Mouse (Mus musculus) brain, adult 2 months (tissue): ENCODE measurements around the gene Dhx58.
"Not testable (repeated sequence)": the region's sequence is repeated elsewhere in the genome, so short reads cannot be mapped to it uniquely, and the experiment has no call there.

Source experiments
- DNase-seq: peaks from one replicate; pipeline ENCODE4 v3.0.0; 2011; ENCODE audit warnings: low read depth, low spot score

Dhx58 gene

GRCm38 (mm10) chr11:100702081-100702851 is 1.8 kb downstream of the Dhx58 start:
- DNase-seq = peak; percentile 92

GRCm38 (mm10) chr11:100701301-100701700 is 2.8 kb downstream of the Dhx58 start:
- DNase-seq = no peak

GRCm38 (mm10) chr11:100700710-100701109 is 3.4 kb downstream of the Dhx58 start:
- no peak for DNase-seq

DNA sequence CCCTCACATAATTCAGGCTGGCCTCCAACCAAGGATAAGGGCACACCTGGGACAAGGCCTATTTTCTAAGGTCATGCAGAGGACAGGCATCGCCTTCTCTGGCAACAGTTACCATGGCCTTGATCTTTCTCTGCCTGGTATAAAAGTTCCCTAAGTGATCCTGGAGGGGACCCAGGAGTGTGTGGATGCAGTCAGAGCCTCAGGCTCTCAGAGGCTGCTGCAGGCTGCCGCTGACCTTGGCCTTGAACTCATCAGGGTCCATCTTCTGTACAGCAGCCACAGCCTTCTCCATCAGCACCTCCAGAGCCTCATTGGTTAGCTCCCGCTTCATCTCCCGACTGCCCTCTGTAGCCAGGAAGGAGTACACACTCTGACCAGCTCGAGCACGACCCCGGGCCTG is 6.2 kb downstream of the Dhx58 start:
- DNase-seq = no peak

- DNase-seq = peak; percentile 66
These were observed 9.1 kb downstream of the Dhx58 start for GRCm38 (mm10) chr11:100694926-100695325.

DNA sequence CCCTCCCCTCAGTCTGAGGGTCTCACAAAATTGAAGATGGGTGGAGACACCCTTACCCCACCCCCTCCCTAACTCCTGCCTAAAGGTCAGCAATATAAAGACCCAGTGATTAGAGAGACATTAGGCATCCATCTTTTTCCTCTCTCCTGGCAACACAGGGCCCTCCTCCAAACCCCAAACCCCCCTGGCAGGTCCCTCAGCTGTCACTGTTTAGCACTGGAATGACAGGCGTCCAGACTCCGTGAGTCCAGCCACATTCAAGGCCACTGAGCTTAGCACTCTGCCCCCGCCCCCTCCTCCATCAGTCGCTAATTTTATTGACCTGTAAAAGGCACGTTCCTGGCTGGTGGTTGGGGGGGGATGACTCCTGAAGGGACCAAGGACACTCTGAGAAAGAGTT is 10.9 kb downstream of the Dhx58 start:
- no peak for DNase-seq

GRCm38 (mm10) chr11:100692164-100692616 is 11.9 kb downstream of the Dhx58 start, which contains the start of gene Zfp385c:
Gene Zfp385c, minus strand, starts transcription at chr11:100692455.
- DNase-seq = no peak

DNA sequence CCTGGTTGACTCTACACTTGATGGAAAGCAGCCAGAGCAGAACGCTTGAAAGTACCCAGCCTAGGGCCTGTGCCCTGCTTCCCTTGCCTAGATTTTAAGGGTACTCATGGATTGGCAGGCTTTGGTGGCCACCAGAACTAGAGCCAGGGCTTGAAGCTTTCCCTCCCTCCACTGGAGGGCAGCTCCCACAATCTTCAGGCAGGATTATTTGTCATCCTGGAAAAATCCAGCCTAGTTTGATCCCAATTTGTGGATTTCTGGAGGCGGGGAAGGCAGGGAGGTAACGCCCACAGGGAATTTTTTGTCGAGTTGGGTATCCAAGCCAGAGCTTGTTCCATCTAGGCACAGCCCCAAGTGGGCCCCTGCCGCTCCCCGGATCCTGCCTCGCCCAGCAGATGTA is 13.7 kb downstream of the Dhx58 start:
- DNase-seq = no peak

DNA sequence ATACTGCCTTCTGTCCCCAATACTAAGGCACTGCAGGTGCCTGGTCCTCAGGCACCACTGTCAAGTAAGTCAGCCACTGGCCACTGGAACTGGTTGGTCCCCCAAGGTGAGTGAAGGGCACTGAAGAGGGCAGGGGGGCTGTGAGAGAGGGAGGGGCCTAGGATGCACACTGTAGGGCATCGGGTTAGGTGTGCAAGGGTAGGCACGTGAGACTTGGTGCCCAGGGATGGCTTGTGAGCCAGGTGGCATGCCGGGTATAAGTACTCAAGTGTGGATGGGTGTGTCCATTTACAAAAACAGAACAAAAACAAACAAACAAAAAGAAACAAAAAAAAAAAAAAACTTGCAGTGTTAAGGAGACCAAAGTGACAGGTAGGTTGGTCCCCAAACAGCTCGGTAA is 15.6 kb downstream of the Dhx58 start:
- no peak for DNase-seq

- DNase-seq = no peak
These were observed 16.8 kb downstream of the Dhx58 start for GRCm38 (mm10) chr11:100687265-100687664.

GRCm38 (mm10) chr11:100685371-100685770 is 18.7 kb downstream of the Dhx58 start:
- DNase-seq = no peak

GRCm38 (mm10) chr11:100684084-100684483 is 20.0 kb downstream of the Dhx58 start:
- DNase-seq = no peak

DNA sequence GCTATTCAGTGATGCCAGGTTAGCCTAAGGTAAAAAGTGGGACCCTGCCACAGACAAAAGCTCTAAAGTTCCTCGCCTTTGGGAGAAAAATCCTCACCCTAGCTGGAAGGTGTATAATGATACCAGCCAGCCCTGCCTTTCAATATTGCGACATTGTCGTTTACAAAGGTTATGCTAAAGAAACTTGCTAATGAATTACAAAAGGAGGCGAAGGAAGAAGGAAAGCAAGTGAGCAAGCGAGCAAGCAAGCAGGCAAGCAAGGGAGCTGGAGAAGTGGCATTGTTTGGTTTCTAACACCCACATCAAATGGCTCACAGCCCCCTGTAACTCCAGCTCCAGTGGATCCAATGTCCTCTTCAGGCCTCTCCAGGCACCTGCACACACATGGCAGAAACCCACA is 21.5 kb downstream of the Dhx58 start:
- DNase-seq = no peak

DNA sequence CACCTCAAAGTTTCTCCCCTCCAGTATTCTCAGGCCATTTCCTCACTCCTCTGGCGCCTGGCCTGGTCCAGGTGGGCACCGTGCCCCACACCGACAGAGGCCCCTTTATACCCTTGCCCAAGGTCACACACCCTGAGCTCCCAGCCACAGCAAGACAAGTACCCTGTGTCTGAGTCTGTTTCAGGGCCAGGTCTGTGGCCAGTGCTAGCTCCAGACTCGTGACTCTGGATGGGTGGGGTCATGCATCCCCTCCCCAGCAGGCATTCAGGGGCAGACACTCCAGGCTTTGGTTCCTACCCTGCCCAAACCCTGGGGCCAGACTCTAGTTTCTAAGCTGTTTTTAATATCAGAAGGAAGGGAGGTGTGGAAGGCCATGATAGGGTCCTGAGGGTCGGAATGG is 22.2 kb downstream of the Dhx58 start:
- DNase-seq = no peak

DNA sequence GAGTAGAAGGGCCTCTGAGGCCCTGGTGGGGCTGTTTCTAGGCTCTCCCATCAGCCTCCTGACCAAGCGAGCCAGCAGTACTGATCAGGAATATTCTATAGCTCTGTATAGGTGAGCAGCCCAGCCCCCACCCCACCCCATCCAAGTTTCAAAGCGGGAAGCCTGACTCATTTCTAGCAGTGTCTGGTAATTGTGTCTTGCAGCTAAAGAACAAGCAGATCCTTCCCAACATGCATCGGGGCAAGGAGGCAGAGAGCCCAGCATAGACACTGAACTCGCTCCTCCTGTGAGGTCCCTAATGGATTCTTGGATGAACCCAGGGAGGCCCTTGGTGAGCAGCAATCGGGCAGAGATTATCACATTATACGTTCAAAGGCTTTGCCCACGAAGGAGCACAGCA is 26.3 kb downstream of the Dhx58 start:
- DNase-seq = peak; percentile 81

GRCm38 (mm10) chr11:100673169-100673568 is 30.9 kb downstream of the Dhx58 start:
- no peak for DNase-seq

- DNase-seq = no peak
These were observed 32.1 kb downstream of the Dhx58 start for GRCm38 (mm10) chr11:100671956-100672355.

DNA sequence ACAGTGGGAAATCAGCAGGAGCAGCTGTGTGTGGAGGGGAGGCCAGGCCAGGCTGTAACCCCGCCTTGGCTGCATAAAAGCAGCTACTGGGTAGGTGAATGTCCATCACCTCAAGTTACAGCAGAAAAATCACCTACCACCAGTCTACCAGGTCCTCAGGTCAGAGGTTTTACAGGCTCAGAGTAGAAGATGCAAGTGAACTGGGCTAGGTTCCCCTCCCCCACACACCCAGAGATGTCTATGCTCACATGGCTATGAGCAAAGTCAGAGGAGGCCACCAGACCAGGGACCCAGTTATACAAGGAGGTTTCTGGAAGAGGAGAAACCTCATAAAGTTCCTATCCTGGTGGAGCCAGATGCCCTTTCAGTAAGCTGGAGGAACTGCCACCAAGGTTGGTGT is 33.0 kb downstream of the Dhx58 start:
- DNase-seq = no peak

- DNase-seq = no peak
These were observed 44.3 kb downstream of the Dhx58 start for GRCm38 (mm10) chr11:100659806-100660205.

DNA sequence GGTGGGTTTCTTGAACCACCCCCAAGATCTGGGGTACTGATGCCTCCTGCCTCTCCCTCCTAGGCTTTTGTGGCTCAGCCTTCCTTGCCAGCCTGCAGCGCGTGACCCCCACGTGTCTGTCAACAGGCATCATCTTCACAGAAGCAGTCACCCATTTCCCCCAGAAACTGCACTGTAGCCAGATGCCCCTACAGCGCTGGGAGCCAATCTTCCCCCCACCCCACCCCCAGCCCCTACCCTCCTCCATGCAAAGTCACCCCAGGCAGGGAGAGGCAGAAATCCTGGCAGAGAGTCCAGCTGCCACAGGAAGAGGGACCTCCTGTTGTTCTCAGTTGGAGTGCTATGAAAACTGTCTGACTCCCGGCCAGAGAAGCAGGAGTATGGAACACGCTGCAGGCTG is 47.6 kb downstream of the Dhx58 start:
- DNase-seq = peak; percentile 32

DNA sequence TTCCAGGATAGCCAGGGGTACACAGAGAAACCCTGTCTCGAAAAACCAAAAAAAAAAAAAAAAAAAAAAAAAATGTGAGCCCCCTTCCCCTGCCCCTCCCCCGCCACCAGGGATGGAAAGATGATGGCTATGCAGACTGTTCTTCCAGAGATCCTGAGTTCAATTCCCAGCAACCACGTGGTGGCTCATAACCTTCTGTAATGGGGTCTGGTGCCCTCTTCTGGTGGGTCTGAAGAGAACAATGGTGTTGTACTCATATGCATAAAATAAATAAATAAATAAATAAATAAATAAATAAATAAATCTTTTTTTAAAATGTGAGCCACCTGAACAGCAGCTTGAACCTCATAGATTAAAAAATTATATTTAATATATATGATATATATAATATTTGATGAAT is 48.5 kb downstream of the Dhx58 start:
- DNase-seq = not testable (repeated sequence)

DNA sequence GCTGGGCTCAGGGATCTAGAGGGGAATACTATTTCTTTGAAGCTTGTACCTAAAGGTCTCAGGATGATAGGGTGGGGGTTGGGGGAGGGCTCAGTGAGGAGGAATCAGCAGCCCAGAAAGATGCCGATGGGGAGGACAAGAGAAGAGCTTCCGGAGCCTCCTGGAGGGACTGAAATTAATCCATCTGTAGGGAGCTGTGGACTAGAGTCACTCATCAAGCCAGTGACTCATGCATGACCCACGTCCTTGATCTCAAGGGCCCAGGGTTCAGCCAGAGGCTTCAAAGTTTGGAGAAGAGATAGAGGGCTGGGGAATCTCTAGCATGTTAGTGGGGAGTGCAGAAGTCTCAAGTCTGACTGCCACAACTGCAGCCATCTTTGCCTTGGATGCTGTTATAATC is 52.3 kb downstream of the Dhx58 start:
- peak; percentile 20 for DNase-seq

- no peak for DNase-seq
These were observed 52.9 kb downstream of the Dhx58 start for GRCm38 (mm10) chr11:100651205-100651604.

DNA sequence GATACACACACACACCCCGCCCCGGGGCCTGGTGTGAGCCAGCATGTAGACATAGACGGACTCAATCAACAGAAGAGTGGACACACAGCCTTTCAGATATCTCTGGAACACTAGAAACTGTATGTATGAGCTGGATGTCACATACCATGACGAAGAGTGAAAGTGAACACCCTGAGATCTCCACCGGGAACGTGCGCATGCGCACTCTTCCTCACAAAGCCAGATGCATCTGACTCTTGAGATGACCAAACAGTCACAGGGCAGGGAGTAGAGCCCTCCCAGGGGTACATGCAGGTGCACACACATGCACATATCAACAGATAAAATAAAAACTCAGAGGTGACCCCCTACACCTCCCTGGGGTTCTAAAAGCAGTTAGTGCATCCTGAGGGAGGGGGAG is 55.7 kb downstream of the Dhx58 start:
- no peak for DNase-seq
